Mouse (Mus musculus) telencephalon, adult 2 months (tissue): ENCODE data around the gene C1ql1.
"Not testable (repeated sequence)": the region's sequence is repeated elsewhere in the genome, so short reads cannot be mapped to it uniquely, and the experiment has no call there.

Source experiments
- DNase-seq: peaks from one replicate; pipeline ENCODE4 v3.0.0-alpha.2; 2011; ENCODE audit warnings: low read depth, low spot score

The C1ql1 gene

DNA sequence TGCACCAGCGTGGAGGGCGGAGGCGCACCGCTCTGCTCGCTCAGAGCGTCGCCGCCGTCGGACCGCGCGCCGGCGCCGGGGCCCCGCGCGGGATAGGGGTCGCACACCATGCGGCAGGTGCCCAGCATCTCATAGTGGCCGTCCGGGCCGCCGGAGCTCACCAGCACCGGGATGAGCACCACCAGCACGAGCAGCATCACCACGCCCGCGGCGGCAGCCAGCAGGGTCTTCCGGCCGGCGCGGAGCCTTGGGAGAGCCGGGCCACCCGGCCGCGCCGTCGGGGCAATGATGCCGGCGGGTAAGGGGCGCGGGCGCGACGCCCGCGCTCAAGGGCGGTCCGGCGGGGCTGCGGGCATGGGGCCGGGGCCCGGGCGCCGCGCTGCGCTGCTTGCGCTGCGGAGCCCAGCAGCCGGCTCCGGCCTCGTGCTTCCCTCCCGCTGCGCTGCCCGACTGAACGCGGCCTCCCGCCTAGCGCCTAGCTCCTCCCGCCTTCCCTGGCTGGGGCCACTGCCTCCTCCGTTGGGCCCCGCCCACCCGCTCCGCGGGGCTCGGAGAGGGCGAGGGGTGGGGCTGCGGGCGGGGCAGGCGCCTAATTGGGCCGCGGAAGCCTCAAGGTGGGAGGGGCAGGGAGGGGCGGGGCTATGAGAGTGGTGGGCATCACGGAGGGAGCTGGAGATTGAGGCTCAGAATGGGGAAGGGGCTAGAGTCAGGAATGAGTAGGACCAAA is at the start of gene C1ql1:
C1ql1 (minus strand) TSS at position 424 of the 727 bp plus-strand sequence.
- DNase-seq: no peak

- DNase-seq: no peak
Measured at GRCm38 (mm10) chr11:102994952-102995351, 48.5 kb upstream of the C1ql1 start.

DNA sequence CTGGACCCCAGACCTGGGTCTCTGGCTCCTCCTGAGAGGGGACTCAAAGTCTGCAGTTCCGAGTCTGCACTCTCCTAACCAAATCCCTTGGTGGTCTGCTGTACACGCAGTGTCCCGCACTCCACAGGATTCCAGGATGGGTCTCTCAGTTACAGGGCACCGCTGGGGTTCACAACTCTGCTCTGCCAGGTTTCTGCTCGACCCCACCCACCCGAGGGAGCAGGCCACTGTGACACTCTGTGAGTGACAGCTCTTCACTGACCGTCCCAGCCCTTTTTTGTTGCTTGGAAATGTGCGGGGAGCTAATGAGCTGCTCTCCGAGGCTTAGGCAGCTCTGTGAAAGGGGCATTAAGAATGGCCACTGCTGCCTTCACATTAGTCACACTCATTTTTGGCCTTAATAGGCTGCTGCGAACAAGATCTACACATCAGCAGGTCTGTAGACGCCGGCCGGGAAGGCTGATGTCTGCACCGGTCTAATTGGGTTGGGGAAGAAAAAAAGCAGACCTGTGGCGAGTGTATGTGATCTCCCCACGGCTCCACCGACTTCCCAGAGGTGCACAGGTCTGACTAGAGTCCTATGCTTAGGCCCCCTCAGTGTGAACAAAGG is 47.0 kb upstream of the C1ql1 start:
- DNase-seq: no peak

DNA sequence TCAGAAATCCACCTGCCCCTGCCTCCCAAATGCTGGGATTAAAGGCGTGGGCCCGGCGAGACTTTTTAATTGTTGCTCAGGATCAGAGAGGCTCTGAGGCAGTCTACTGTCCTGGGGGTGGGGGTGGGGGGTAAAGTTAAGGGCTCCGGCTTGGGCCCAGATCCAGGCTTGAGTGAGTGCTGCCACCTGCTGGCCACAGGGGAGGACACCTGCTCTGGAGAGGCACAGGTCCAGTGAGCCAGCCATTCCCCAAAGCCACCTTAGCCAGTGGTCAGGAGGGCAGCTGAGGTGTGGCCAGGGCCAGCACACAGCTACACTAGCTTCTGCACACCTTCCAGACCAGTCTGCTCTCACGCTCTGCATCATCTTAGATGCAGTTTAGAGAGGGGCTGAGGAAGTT is 46.5 kb upstream of the C1ql1 start:
- no peak for DNase-seq

- DNase-seq: no peak
Measured at GRCm38 (mm10) chr11:102991681-102992080, 45.2 kb upstream of the C1ql1 start.

DNA sequence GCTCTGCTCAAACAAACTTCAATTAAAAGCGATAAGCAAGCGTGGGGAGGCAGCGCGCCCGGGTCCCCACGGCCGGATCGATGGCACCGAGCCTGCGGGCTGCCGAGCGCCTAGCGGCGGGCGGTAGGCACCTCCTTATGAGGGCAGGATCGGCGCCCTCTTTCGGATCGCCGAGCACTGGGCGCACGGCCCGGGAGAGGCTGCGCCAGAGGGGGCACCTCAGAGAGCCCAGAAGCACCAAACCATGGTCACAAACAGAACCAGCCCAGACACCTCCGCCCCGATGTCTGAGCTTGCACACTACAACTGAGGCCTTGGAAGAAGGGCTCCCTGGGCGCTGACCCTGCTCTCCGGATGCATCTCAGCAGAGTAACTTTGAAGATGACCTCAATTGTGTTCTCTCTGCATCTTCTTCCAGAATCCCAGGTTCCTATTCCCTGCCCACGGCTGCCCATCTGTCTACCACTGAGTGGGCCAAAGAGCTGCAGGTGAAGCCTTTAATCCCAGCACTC is 43.7 kb upstream of the C1ql1 start:
- DNase-seq: no peak

GRCm38 (mm10) chr11:102989641-102990151 is 43.2 kb upstream of the C1ql1 start:
- DNase-seq: no peak

DNA sequence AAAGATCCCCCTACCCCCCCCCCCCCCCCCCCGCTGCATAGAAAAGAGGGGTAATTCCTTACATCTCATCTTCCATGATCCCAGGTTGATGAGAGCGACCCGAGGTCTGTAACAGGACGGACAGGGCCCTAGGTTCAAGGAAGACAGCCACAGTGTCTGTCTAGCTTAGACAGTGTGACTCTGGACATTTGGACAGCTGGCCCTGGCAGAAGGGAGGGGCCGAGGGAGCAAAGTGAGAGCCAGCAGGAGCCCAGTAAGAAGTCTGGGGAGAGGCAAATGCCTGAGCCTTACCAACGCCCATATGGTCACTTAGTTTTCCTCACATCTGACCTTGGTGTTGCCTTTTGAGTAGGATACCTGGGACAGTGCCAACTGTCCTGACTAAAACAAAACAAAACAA is 38.7 kb upstream of the C1ql1 start:
- DNase-seq: no peak

- DNase-seq: no peak
Measured at GRCm38 (mm10) chr11:102984615-102985014, 38.1 kb upstream of the C1ql1 start.

DNA sequence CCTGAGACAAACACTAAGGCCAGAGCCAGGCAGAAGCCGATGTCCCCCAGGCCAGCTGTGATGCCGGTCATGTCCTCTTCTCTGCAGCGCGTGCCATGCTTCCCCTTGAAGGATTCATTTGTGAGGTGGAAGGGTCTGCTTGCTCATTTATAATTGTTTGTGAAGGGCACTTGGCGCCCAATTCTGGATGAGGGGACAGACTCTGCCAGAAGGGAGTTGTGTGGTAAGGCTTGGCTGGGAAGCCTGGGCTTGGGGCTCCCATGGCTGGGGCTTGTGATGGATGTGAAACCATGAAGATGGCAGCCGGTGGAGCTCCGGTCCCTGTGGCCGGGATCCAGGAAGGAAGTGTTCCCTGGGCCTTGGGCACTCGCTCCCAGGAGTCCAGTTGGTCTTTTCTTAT is 37.6 kb upstream of the C1ql1 start:
- DNase-seq: no peak

DNA sequence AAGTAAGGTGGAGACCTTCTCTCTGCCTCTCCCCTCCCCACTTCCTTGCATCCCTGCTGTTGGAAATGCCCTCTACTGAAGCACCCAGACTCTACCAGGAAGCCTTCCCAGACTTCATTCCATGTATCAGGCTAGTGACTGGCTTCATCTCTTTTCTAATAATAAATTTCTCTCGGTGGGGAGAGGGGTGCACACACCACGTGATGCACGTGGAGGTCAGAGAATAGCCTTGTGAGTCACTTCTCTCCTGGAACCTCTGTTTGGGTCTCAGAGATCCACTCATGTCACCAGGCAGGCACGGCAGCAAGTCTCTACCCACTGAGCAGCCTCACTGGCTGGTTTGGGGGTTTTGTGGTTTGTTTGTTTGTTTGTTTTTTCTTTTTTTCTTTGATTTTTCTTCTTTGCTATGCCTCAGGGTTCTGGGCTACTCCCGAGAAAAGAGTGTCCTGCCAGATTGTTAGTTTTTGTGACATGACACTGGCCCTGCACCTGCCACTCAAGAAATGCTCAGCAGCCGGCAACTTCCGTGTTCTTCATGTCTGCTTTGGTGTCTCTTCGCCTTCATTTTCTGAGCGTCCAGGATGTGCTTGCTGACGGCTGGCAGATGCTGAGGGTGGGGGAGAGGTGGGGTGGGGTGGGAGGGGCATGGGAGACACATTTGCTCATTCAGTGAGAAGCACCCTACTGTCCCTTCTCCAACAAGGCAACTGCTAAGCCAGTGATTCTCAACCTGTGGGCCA is 34.8 kb upstream of the C1ql1 start:
- DNase-seq: no peak

- DNase-seq: no peak
Measured at GRCm38 (mm10) chr11:102978052-102978666, 31.7 kb upstream of the C1ql1 start.

DNA sequence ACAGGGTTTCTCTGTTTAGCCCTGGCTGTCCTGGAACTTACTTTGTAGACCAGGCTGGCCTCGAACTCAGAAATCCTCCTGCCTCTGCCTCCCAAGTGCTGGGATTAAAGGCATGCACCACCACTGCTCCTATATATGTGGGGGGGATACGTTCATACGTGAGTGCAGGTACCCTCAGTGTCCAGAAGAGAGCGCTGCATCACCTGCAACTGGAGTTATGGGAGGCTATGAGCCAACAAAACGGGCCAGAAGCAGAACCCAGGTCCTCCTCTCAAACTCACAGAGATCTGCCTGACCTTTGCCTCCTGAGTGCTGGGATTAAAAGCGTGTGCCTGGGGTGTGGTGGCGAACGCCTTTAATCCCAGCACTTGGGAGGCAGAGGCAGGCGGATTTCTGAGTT is 29.5 kb upstream of the C1ql1 start:
- not testable (repeated sequence) for DNase-seq

DNA sequence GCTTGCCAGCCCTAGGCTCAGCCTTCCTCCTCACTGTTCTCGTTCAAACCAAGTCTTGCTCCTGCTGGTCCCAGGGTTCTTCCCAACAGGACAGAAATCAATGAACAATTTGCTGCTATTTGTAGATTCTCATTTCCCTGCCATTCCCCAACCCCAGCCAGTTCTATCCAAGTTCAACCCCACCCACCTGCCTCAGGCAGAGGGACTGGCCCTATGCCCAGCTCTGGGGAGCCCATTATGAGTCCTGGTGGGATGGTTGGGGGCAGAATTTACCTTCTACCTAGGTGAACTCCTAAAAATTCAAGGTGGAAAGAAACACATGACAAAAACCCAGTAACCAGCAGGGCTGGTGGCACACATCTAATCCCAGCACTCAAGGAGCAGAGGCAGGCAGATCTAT is 25.8 kb upstream of the C1ql1 start:
- DNase-seq: no peak

GRCm38 (mm10) chr11:102971604-102972003 is 25.1 kb upstream of the C1ql1 start:
- DNase-seq: no peak

DNA sequence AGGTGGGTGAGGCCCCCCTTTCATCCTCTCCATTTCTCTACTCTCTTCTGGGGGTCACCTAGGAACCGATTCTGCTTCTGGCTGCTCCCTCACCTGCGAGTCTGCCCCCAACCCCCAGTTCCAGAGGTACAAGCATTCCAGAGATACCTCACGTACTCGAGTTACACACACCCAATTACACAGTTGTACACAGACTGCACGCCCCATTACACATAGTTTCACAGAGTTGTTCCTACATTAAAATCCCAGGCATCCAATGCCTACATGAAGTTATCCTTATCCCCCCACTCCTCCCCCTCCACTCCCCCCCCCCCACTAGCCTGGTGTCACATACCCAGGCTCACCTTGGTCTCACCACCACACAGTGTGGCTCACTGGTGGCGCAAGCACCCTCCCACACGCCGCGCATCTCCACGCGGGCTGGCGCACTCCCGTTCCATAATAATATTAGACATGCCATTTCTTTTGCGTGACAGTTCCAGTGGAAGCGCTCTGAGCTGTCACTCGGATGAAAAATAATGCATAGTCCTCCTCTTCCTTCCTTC is 18.1 kb upstream of the C1ql1 start:
- DNase-seq: no peak

GRCm38 (mm10) chr11:102963855-102964546 is 17.5 kb upstream of the C1ql1 start:
- DNase-seq: no peak

DNA sequence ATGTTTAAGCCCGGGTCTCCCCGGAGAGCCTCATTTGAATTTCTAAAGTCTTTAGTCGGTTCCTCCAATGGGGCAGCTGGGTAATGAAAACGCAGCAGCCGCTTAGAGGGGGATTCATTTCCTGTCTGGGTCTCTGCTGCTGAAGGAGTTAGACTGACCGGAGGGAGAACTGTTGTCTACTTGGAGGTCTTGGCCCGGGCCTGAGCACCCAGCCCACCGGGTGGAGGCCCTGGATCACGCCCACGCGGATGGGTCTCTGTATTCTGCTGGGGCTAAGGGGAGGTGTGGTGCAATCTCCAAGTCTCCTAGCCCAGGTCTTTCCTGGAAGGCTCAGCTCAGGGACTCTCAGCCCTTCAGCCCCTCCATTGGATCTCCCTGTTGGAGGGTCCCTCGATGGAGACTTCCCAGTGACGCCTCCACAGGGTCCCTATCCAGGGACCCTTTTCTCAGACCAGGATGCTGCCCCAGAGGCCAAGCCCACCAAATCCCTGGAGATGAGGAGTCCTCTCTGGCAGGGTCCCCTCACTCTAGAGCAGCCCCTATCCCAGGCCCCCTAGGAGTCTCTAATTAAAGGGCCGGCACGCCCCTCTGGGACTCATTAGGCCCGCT is 16.9 kb upstream of the C1ql1 start:
- DNase-seq: no peak

GRCm38 (mm10) chr11:102962861-102963245 is 16.4 kb upstream of the C1ql1 start:
- no peak for DNase-seq

GRCm38 (mm10) chr11:102961082-102961481 is 14.6 kb upstream of the C1ql1 start:
- DNase-seq: no peak

DNA sequence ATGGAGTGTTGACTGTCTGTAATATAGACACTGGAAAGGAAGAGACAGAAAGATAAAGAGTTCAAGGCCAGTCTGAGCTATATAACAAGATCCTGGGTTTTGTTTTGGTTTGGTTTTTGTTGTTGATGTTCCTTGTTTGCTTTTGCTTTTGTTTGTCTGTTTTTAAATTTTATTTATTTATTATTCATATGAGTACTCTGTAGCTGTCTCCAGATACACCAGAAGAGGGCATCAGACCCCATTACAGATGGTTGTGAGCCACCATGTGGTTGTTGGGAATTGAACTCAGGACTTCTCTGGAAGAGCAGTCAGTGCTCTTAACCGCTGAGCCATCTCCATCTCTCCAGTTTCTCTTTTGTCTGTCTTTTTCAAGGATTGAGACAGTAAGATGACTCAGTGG is 12.4 kb upstream of the C1ql1 start:
- DNase-seq: no peak
